Mouse (Mus musculus): ENCODE results near the gene Kcng3. TPM values are rescaled to one million over a fixed set of nuclear protein-coding genes. Genes with fewer than 3 reads are reported as not detected.

The Kcng3 gene
- polyA plus RNA-seq, 1 experiment, result not detected

- Histone ChIP-seq H3K27ac (ENCODE audit: insufficient read depth, low read depth, low read length) (no peak overlapping the region), H3K4me1 (ENCODE audit: control insufficient read depth, insufficient read depth, low read length) (0 out of 2 replicates have a peak, but pooled peaks cover 4% of the 10 kb centered on the region), H3K4me3 (ENCODE audit: insufficient read depth, low read length) (peak overlapping the region; percentile 61)
- peak; percentile 65 for TF ChIP-seq CTCF (IDR thresholded peaks at IDR 0.05; ENCODE audit: low read depth, low read length)
- TF ChIP-seq POLR2A (IDR thresholded peaks at IDR 0.05; ENCODE audit: borderline replicate concordance, low read depth, low read length), result no peak
These were observed 1.2 kb upstream of the Kcng3 start for GRCm38 (mm10) chr17:83632653-83633570.

- Histone ChIP-seq H3K27ac (ENCODE audit: insufficient read depth, low read depth, low read length) (no peak overlapping the region), H3K4me3 (ENCODE audit: insufficient read depth, low read length) (peak overlapping the region; percentile 61), H3K4me1 (ENCODE audit: control insufficient read depth, insufficient read depth, low read length) (0 out of 2 replicates have a peak, but pooled peaks cover 4% of the 10 kb centered on the region)
- TF ChIP-seq CTCF (IDR thresholded peaks at IDR 0.05; ENCODE audit: low read depth, low read length) (no peak), POLR2A (IDR thresholded peaks at IDR 0.05; ENCODE audit: borderline replicate concordance, low read depth, low read length) (no peak)
These were observed 662 bp downstream of the Kcng3 start for GRCm38 (mm10) chr17:83630787-83631678.

DNA sequence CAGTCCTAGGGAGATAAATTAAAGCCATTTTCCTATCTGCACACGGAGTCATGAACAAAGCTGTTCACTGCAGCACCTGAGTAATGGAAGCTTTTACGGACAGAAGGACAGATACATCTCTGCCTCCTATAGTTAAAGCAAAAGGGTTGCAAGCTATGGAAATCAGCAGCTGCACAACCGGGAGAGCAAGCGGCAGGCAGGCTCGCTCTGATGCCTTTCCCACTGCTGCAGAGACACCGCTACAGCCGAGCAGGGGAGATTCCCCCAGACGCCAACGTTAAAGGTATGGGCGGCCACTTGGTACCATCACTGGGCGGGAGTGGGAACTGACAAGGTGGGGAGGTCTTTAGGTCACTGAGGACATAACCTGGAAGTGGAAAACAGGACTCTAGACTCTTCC is 17.8 kb downstream of the Kcng3 start:
- H3K4me3 ChIP-seq (ENCODE audit: insufficient read depth, low read length), result no peak overlapping the region
- H3K4me1 ChIP-seq (ENCODE audit: control insufficient read depth, insufficient read depth, low read length), result no peaks in the 10 kb centered on the region
- H3K27ac ChIP-seq (ENCODE audit: insufficient read depth, low read depth, low read length), result no peak overlapping the region
- TF ChIP-seq CTCF (IDR thresholded peaks at IDR 0.05; ENCODE audit: low read depth, low read length), result no peak
- TF ChIP-seq POLR2A (IDR thresholded peaks at IDR 0.05; ENCODE audit: borderline replicate concordance, low read depth, low read length), result no peak

DNA sequence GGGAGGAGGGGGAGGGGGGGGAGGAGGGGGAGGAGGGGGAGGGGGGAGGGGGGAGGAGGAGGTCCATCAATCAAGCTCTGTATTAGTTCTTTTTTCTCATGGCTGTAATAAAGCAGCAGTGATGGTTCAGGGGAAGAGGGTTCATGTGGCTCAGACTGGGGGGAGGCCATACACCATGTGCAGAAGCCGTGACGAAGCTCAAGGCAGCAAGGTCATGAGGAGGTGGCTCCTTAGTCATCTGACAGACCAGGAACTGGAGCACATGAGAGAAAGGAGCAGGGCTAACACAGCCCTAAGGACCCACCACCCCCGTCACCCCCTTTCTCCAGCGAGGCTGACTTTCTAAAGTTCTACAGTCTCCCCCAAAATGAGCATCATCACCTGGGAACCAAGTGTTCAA is 22.2 kb downstream of the Kcng3 start:
- H3K4me3 ChIP-seq (ENCODE audit: insufficient read depth, low read length), result no peak overlapping the region
- H3K27ac ChIP-seq (ENCODE audit: insufficient read depth, low read depth, low read length), result no peak overlapping the region
- H3K4me1 ChIP-seq (ENCODE audit: control insufficient read depth, insufficient read depth, low read length), result no peaks in the 10 kb centered on the region
- no peak for TF ChIP-seq POLR2A (IDR thresholded peaks at IDR 0.05; ENCODE audit: borderline replicate concordance, low read depth, low read length)
- no peak for TF ChIP-seq CTCF (IDR thresholded peaks at IDR 0.05; ENCODE audit: low read depth, low read length)

GRCm38 (mm10) chr17:83600976-83601375 is 30.7 kb downstream of the Kcng3 start:
- Histone ChIP-seq H3K4me1 (ENCODE audit: control insufficient read depth, insufficient read depth, low read length) (no peaks in the 10 kb centered on the region), H3K27ac (ENCODE audit: insufficient read depth, low read depth, low read length) (no peak overlapping the region), H3K4me3 (ENCODE audit: insufficient read depth, low read length) (no peak overlapping the region)
- TF ChIP-seq POLR2A (IDR thresholded peaks at IDR 0.05; ENCODE audit: borderline replicate concordance, low read depth, low read length) (no peak), CTCF (IDR thresholded peaks at IDR 0.05; ENCODE audit: low read depth, low read length) (no peak)

DNA sequence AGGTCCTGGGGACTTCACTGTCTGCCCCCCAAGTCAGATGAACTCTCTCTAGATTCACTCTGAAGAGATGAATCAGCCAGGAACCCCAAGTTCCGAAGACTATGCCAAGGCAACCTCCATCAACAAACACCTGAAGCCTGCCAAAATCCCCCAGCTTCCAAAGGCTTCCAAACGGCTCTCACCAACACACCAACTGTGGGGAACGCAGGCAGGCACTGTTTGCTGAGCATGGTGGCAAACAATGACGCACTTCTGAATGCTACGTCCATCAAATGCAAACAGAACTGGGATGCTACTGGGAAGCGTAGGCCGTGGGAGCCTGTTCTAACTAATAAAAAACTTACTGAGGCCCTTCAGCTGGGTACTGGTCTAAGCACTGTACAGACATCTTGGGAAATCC is 35.7 kb downstream of the Kcng3 start:
- TF ChIP-seq CTCF (IDR thresholded peaks at IDR 0.05; ENCODE audit: low read depth, low read length) (no peak), POLR2A (IDR thresholded peaks at IDR 0.05; ENCODE audit: borderline replicate concordance, low read depth, low read length) (no peak)
- no peak overlapping the region for H3K27ac ChIP-seq (ENCODE audit: insufficient read depth, low read depth, low read length)
- H3K4me3 ChIP-seq (ENCODE audit: insufficient read depth, low read length), result no peak overlapping the region
- H3K4me1 ChIP-seq (ENCODE audit: control insufficient read depth, insufficient read depth, low read length), result no peaks in the 10 kb centered on the region

- TF ChIP-seq CTCF (IDR thresholded peaks at IDR 0.05; ENCODE audit: low read depth, low read length) (no peak), POLR2A (IDR thresholded peaks at IDR 0.05; ENCODE audit: borderline replicate concordance, low read depth, low read length) (no peak)
- no peak overlapping the region for H3K4me3 ChIP-seq (ENCODE audit: insufficient read depth, low read length)
- H3K27ac ChIP-seq (ENCODE audit: insufficient read depth, low read depth, low read length), result no peak overlapping the region
- H3K4me1 ChIP-seq (ENCODE audit: control insufficient read depth, insufficient read depth, low read length), result no peaks in the 10 kb centered on the region
These were observed 37.2 kb downstream of the Kcng3 start for GRCm38 (mm10) chr17:83594526-83594925.

- Histone ChIP-seq H3K4me3 (ENCODE audit: insufficient read depth, low read length) (no peak overlapping the region), H3K4me1 (ENCODE audit: control insufficient read depth, insufficient read depth, low read length) (no peaks in the 10 kb centered on the region), H3K27ac (ENCODE audit: insufficient read depth, low read depth, low read length) (no peak overlapping the region)
- TF ChIP-seq POLR2A (IDR thresholded peaks at IDR 0.05; ENCODE audit: borderline replicate concordance, low read depth, low read length) (no peak), CTCF (IDR thresholded peaks at IDR 0.05; ENCODE audit: low read depth, low read length) (no peak)
These were observed 38.3 kb downstream of the Kcng3 start for GRCm38 (mm10) chr17:83593396-83593795.

- Histone ChIP-seq H3K27ac (ENCODE audit: insufficient read depth, low read depth, low read length) (no peak overlapping the region), H3K4me1 (ENCODE audit: control insufficient read depth, insufficient read depth, low read length) (no peaks in the 10 kb centered on the region), H3K4me3 (ENCODE audit: insufficient read depth, low read length) (no peak overlapping the region)
- TF ChIP-seq CTCF (IDR thresholded peaks at IDR 0.05; ENCODE audit: low read depth, low read length), result no peak
- TF ChIP-seq POLR2A (IDR thresholded peaks at IDR 0.05; ENCODE audit: borderline replicate concordance, low read depth, low read length), result no peak
These were observed 42.9 kb downstream of the Kcng3 start for GRCm38 (mm10) chr17:83588663-83589341.
